Mouse (Mus musculus): ENCODE data around the gene Tmem202.

GRCm38 (mm10) chr9:59531645-59532044, 8.0 kb downstream of the Tmem202 start:
- TF ChIP-seq TAL1 (IDR thresholded peaks at IDR 0.05; ENCODE audit: low read length) (no peak), GATA1 (IDR thresholded peaks at IDR 0.05; ENCODE audit: low read length) (no peak)
